Comparison of ENCODE assay signal across 8 mouse cellular contexts in the genomic region with DNA sequence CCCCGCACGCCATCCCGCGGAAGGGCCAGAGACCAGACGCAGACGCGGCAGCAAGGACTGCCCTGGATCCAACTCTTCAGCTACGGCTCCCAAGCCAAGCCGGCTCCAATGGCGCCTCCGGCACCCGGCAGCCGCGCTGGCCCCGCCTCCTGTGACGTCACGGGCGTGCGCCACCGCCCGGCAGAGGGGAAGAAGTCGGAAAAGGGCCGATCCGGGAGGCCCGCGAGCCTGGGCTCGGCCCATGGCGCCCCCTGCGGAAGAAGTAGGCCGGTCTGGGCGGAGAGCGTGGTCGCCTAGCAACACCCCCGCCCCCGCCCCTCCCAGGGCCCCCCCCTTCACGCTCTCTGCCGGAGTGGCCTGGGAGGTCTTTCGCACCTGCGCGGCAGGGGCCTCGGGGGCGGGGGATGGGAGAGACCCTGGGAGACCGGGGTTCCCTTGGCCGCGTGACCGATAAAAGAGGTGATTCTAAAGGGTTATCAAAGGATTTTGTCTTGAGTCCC. TPM values are rescaled to one million over a fixed set of nuclear protein-coding genes. Genes with fewer than 3 reads are reported as not detected.
DNase-seq lines count a peak whose midpoint lies in the region; ATAC-seq and TF ChIP-seq lines count a peak whose summit lies in the region.

Akirin1 (minus strand) TSS at position 194 of the 500 bp plus-strand sequence.

- TF ChIP-seq POLR2A in liver, adult 2 months (IDR thresholded peaks at IDR 0.05; ENCODE audit: extremely low read depth, insufficient read depth, low read length), result peak; percentile 81
- TF ChIP-seq POLR2A in myocyte (IDR thresholded peaks at IDR 0.05; ENCODE audit: insufficient read length, low read depth), result peak; percentile 88

- peak within 1 kb of the TSS; percentile 85 for H3K4me2 ChIP-seq in heart, embryonic 11.5 days
- peak within 1 kb of the TSS; percentile 94 for H3K4me2 ChIP-seq in kidney, embryonic 16.5 days (replicated peaks; ENCODE audit: low read depth, low read length)
- peak within 1 kb of the TSS; percentile 96 for H3K4me2 ChIP-seq in myocyte (ENCODE audit: low read depth)

- H3K4me3 ChIP-seq in heart, embryonic 11.5 days (ENCODE audit: low read depth, low read length), result peak within 1 kb of the TSS; percentile 95
- peak within 1 kb of the TSS; percentile 99 for H3K4me3 ChIP-seq in kidney, embryonic 16.5 days (ENCODE audit: low read length)
- H3K4me3 ChIP-seq in liver, adult 2 months (ENCODE audit: insufficient read depth, low read depth, low read length), result peak within 1 kb of the TSS; percentile 90
- peak within 1 kb of the TSS; percentile 87 for H3K4me3 ChIP-seq in myocyte

- H3K4me1 ChIP-seq in heart, embryonic 11.5 days (ENCODE audit: control insufficient read depth, insufficient read depth, low read length), result peaks cover 6% of the 10 kb centered on the region
- H3K4me1 ChIP-seq in kidney, embryonic 16.5 days (ENCODE audit: insufficient read depth, low read length), result peaks cover 14% of the 10 kb centered on the region
- H3K4me1 ChIP-seq in liver, adult 2 months (ENCODE audit: control insufficient read depth, insufficient read depth, low read length), result peaks cover 10% of the 10 kb centered on the region

- peak within 1 kb of the TSS; percentile 82 for H3K9ac ChIP-seq in heart, embryonic 11.5 days (ENCODE audit: low read depth, low read length)
- H3K9ac ChIP-seq in kidney, embryonic 16.5 days (replicated peaks; ENCODE audit: low read length), result peak within 1 kb of the TSS; percentile 92
- H3K9ac ChIP-seq in liver, adult 2 months (ENCODE audit: low read depth, low read length), result peak within 1 kb of the TSS; percentile 89

- no peaks in the 10 kb centered on the region for H3K27me3 ChIP-seq in heart, embryonic 11.5 days (ENCODE audit: control insufficient read depth, insufficient read depth, low read length)
- H3K27me3 ChIP-seq in kidney, embryonic 16.5 days (ENCODE audit: insufficient read depth, low read length), result no peaks in the 10 kb centered on the region
- H3K27me3 ChIP-seq in liver, adult 2 months (ENCODE audit: control insufficient read depth, insufficient read depth, low read length), result no peaks in the 10 kb centered on the region
- H3K27me3 ChIP-seq in myocyte (ENCODE audit: control insufficient read depth, insufficient read depth, insufficient read length), result no peaks in the 10 kb centered on the region
- H3K27me3 ChIP-seq in splenic B cell, adult 2 months (ENCODE audit: control insufficient read depth, insufficient read depth, low read length, poor library complexity, severe bottlenecking), result no peaks in the 10 kb centered on the region

- H3K9me3 ChIP-seq in heart, embryonic 11.5 days (replicated peaks; ENCODE audit: control insufficient read depth, low read length), result no peaks in the 10 kb centered on the region
- no peaks in the 10 kb centered on the region for H3K9me3 ChIP-seq in kidney, embryonic 16.5 days (ENCODE audit: low read length)

- DNase-seq in B cell, adult 2 months, result peak; percentile 99
- DNase-seq in brain, adult 2 months (ENCODE audit: low read depth, low spot score), result peak; percentile 98
- DNase-seq in liver, adult 2 months (ENCODE audit: extremely low read depth, low read depth, low spot score), result peak; percentile 75
- peak; percentile 97 for DNase-seq in splenic B cell, adult 2 months (ENCODE audit: low read depth, low spot score)

- no peaks in the 10 kb centered on the region for H3K36me3 ChIP-seq in heart, embryonic 11.5 days (ENCODE audit: control insufficient read depth, insufficient read depth, low read length)
- no peaks in the 10 kb centered on the region for H3K36me3 ChIP-seq in kidney, embryonic 16.5 days (ENCODE audit: insufficient read depth, low read length)
- H3K36me3 ChIP-seq in liver, adult 2 months (ENCODE audit: control insufficient read depth, insufficient read depth, low read length), result no peaks in the 10 kb centered on the region
- H3K36me3 ChIP-seq in myocyte (ENCODE audit: control insufficient read depth, insufficient read depth), result peaks cover 4% of the 10 kb centered on the region
- no peaks in the 10 kb centered on the region for H3K36me3 ChIP-seq in splenic B cell, adult 2 months (ENCODE audit: control insufficient read depth, insufficient read depth, low read length, poor library complexity, severe bottlenecking)

- WGBS in heart, embryonic 11.5 days (ENCODE audit: insufficient replicate concordance), result 1% methylated on average over 45 of the region's 46 CpGs
- 0% methylated on average over 42 of the region's 46 CpGs for WGBS in kidney, embryonic 16.5 days
- WGBS in liver, adult 2 months, result under 1% methylated on average over 46 of the region's 46 CpGs

- peak; percentile 18; the same call in 1 of the 2 replicates for TF ChIP-seq CTCF in liver, adult 2 months (IDR thresholded peaks at IDR 0.05; ENCODE audit: low read depth, low read length)

- H3K27ac ChIP-seq in heart, embryonic 11.5 days (ENCODE audit: low read depth, low read length), result peak within 1 kb of the TSS; percentile 84
- H3K27ac ChIP-seq in kidney, embryonic 16.5 days (ENCODE audit: low read length), result peak within 1 kb of the TSS; percentile 82
- peak within 1 kb of the TSS; percentile 78 for H3K27ac ChIP-seq in liver, adult 2 months (replicated peaks; ENCODE audit: insufficient read depth, low read depth, low read length)

- peak within 1 kb of the TSS; percentile 91 for H3ac ChIP-seq in myocyte (ENCODE audit: control insufficient read depth, insufficient read length)

- peaks cover 29% of the 10 kb centered on the region; the same call in 1 of the 2 replicates for H3K79me2 ChIP-seq in liver, adult 2 months (ENCODE audit: control insufficient read depth, insufficient read depth, low read length)
- H3K79me2 ChIP-seq in myocyte (ENCODE audit: control insufficient read depth, insufficient read depth), result peaks cover 46% of the 10 kb centered on the region

- ATAC-seq in erythroblast, adult 5-6 weeks (replicated peaks; ENCODE audit: low FRiP score, poor library complexity, severe bottlenecking), result peak; percentile 95
- ATAC-seq in heart, embryonic 11.5 days (replicated peaks; ENCODE audit: insufficient number of reproducible peaks, low FRiP score, low TSS enrichment), result peak; percentile 96
- ATAC-seq in kidney, embryonic 16.5 days (ENCODE audit: low FRiP score, low TSS enrichment), result peak; percentile 99

TF ChIP-seq in myocyte, 11 proteins besides CTCF, POLR2A, EP300 and RAD21:
- TF ChIP-seq USF1 (IDR thresholded peaks at IDR 0.05; ENCODE audit: low read depth), result no peak
- TF ChIP-seq MAX (IDR thresholded peaks at IDR 0.05; ENCODE audit: low read depth), result no peak
- no peak for TF ChIP-seq TCF3 (IDR thresholded peaks at IDR 0.05; ENCODE audit: insufficient read length, low read depth)
- TF ChIP-seq POLR2AphosphoS2 (IDR thresholded peaks at IDR 0.05; ENCODE audit: insufficient read length, low read depth), result peak; percentile 85
- peak; percentile 10 for TF ChIP-seq E2F4 (IDR thresholded peaks at IDR 0.05; ENCODE audit: insufficient read depth)
- no peak for TF ChIP-seq REST (IDR thresholded peaks at IDR 0.05; ENCODE audit: insufficient read depth, insufficient read length)
- TF ChIP-seq CEBPB (IDR thresholded peaks at IDR 0.05; ENCODE audit: insufficient read depth, poor library complexity, severe bottlenecking), result no peak
- TF ChIP-seq MYOG (IDR thresholded peaks at IDR 0.05; ENCODE audit: control insufficient read depth in 1 of 3, insufficient read depth in 1 of 3, insufficient read length in 2 of 3, low read depth in 2 of 3), result peak in 1 of 3 experiments; percentile 33
- TF ChIP-seq SRF (IDR thresholded peaks at IDR 0.05; ENCODE audit: control insufficient read depth, insufficient read length, low read depth), result no peak
- peak in 1 of 3 experiments; percentile 9 for TF ChIP-seq MYOD1 (IDR thresholded peaks at IDR 0.05; ENCODE audit: control insufficient read depth in 1 of 3, insufficient read length in 2 of 3, low read depth in 2 of 3)
- TF ChIP-seq TCF12 (IDR thresholded peaks at IDR 0.05; ENCODE audit: insufficient read depth, poor library complexity, severe bottlenecking), result no peak
TF ChIP-seq in myocyte: peak in this region for 4.

RNA-seq across cellular contexts. Expression of gene Akirin1, which starts in this region (rescaled TPM):
- total RNA-seq in erythroblast, adult 5-6 weeks (2015; ENCODE audit: low replicate concordance), result 17.5 and 27.4 TPM in 2 replicates
- total RNA-seq in erythroblast, adult 5-6 weeks (2017; ENCODE audit: low replicate concordance), result 9.3 and 34.0 TPM in 2 replicates
- 65.8 and 66.8 TPM in 2 replicates for polyA plus RNA-seq in heart, embryonic 11.5 days (2014; fragmentation: Nextera tagmentation; extraction: Ambion mirVana)
- polyA plus RNA-seq in kidney, embryonic 16.5 days (2015; fragmentation: Nextera tagmentation; extraction: Ambion mirVana), result 42.3 and 42.7 TPM in 2 replicates
- 12.2 and 14.4 TPM in 2 replicates for total RNA-seq in liver, adult 2 months (2014; rRNA removed)
- 13.0 TPM in 2 replicates for polyA plus RNA-seq in liver, adult 2 months (2012; rRNA removed)
- 30.0 TPM for polyA plus RNA-seq in myocyte (2012; fragmentation: generic; extraction: Trizol)

Comparison
In these comparisons a context has a peak if more than half of its experiments do, and no peak if none do; other contexts are left out.
1. Peak in every context shown above with its lines: DNase-seq, ATAC-seq, H3K4me3 ChIP-seq and H3K27ac ChIP-seq.